Mouse (Mus musculus): ENCODE measurements at regions not wholly inside any gene's neighbourhood (a gene's known extent, or its start where the extent isn't known, plus 50 kb on each side); places are given as distances from the start of the nearest gene placed in this dataset.

DNA sequence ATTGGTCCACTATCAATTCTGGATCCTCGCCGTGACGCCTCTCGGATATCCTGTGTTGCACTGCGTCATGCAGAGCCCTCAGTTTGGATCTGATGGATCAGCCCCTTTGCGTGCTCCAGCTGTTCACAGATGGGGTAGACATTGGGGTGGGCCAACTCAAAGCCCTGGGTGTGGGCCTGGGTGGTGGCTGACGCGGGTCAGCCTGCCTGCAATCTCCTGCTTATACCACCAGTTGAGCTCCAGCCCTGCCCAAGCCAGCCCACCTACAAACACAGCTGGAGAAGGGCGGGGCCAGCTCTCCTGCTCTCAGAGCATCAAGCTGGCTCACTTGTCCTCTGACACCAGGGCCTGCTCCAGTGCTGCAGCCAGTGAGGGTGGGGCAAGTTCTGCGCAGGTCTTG is 73.1 kb downstream of the Rps15a start:
- Histone ChIP-seq H3K36me3 (no peaks in the 10 kb centered on the region), H3K4me3 (no peak overlapping the region), H3K9ac (no peak overlapping the region), H3K9me3 (no peaks in the 10 kb centered on the region), H3K4me1 (replicated peaks) (no peaks in the 10 kb centered on the region), H3K27me3 (no peaks in the 10 kb centered on the region), H3K4me2 (no peak overlapping the region), H3K27ac (replicated peaks) (no peak overlapping the region)
- 68% methylated on average over 10 of the region's 10 CpGs for WGBS
- ATAC-seq (ENCODE audit: low FRiP score, low read depth) = no peak

DNA sequence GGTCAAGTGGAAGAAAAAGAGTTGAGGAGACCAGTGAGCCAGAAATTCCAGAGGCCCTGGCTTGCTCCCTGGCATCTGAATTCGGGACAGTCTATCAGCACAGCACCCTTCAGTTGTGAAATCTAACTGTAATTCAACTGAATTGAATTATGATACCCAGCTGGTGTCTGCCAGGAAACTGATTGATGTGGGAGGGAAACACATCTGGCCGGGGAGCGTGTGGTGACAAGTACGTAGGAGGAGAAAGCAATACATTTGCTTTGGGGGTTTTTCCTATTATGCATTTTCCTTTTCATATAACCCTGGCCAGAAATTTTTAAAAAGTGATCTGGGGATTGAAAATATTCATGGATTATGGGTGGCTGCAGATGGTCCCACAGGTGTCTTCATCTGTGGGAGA is 76.1 kb downstream of the Rps15a start:
- Histone ChIP-seq H3K4me1 (replicated peaks) (no peaks in the 10 kb centered on the region), H3K9ac (no peak overlapping the region), H3K9me3 (no peaks in the 10 kb centered on the region), H3K4me3 (no peak overlapping the region), H3K36me3 (no peaks in the 10 kb centered on the region), H3K4me2 (no peak overlapping the region), H3K27me3 (no peaks in the 10 kb centered on the region), H3K27ac (replicated peaks) (no peak overlapping the region)
- ATAC-seq (ENCODE audit: low FRiP score, low read depth) = no peak
- 83% methylated on average over 4 of the region's 4 CpGs for WGBS

DNA sequence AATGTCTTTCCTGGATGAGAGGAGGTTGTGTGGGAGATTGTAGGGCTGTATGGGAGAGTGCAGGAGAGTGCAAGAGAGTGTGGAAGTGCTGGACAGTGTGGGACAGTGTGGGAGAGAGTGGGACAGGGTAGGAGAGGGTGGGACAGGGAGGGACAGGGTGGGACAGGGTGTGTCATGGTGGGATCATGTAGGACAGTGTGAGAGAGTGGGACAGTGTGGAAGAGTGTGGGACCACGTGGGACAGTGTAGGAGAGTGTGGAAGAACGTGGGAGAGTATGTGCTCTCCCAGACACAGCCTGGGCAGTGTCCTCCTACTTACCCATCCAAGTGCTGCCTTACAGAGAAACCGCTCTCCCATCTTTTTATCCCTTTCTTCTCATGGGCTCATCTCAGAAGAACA is 78.9 kb downstream of the Rps15a start:
- no peaks in the 10 kb centered on the region for H3K9me3 ChIP-seq
- no peak for ATAC-seq (ENCODE audit: low FRiP score, low read depth)
- H3K4me1 ChIP-seq (replicated peaks) = no peaks in the 10 kb centered on the region
- WGBS = 69% methylated on average over 3 of the region's 3 CpGs
- H3K4me2 ChIP-seq = no peak overlapping the region
- H3K4me3 ChIP-seq = no peak overlapping the region
- H3K27ac ChIP-seq (replicated peaks) = no peak overlapping the region
- no peaks in the 10 kb centered on the region for H3K36me3 ChIP-seq
- H3K9ac ChIP-seq = no peak overlapping the region
- H3K27me3 ChIP-seq = no peaks in the 10 kb centered on the region

DNA sequence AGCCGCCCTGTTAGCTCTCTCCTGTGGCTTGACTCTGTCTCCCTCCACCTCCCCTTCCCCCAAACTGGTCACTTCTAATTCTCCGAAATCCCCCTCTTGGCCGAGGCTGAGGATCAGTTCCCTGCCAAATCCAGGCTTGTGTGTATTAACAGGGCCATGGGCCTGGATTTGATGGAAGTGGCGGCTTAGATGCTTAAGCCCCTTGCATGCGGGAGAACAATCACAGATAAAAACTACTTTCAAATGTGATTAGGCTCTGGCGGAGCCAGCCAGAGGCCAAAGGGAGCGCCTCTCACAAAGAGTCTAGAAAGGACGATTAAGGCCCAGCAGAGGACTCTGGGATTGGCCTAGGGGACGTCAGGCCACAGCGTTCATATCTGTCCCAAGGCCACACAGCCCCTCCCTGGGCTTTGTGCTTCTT is 89.9 kb downstream of the Rps15a start:
- ATAC-seq (ENCODE audit: low FRiP score, low read depth) = 0 out of 2 replicates have a peak, but pooled peaks have one; percentile 45
- H3K9me3 ChIP-seq = no peaks in the 10 kb centered on the region
- H3K27me3 ChIP-seq = no peaks in the 10 kb centered on the region
- peaks cover 14% of the 10 kb centered on the region for H3K4me1 ChIP-seq (replicated peaks)
- H3K4me2 ChIP-seq = no peak overlapping the region
- WGBS = 20% methylated on average over 10 of the region's 10 CpGs
- no peak overlapping the region for H3K9ac ChIP-seq
- no peak overlapping the region for H3K4me3 ChIP-seq
- no peaks in the 10 kb centered on the region for H3K36me3 ChIP-seq
- H3K27ac ChIP-seq (replicated peaks) = no peak overlapping the region

DNA sequence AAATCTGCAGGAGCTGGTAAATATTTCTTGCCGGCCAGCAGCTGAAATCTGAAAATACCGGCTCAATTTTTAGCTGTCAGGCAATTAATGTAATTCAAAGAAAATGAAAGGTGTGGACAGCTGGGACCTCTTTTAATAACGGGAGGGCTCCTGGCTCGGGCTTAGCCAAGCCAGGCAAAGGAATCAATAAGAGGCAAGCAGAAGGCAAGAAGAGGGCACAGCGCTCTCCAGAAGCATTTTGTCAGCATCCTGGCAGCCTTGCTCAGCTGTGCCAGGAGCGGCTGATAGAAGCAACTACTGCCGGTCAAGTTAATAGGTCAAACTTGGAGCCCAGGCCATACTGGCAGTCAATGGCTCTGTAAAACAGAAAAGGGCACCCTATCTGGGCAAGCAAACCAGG is 111.4 kb downstream of the Rps15a start:
- Histone ChIP-seq H3K9me3 (no peaks in the 10 kb centered on the region), H3K27me3 (no peaks in the 10 kb centered on the region), H3K9ac (no peak overlapping the region), H3K4me2 (no peak overlapping the region), H3K36me3 (no peaks in the 10 kb centered on the region), H3K4me3 (no peak overlapping the region), H3K27ac (replicated peaks) (peak overlapping the region; percentile 3; the same call in 1 of the 2 replicates), H3K4me1 (replicated peaks) (peaks cover 6% of the 10 kb centered on the region)
- ATAC-seq (ENCODE audit: low FRiP score, low read depth) = no peak
- 55% methylated on average over 7 of the region's 7 CpGs for WGBS

DNA sequence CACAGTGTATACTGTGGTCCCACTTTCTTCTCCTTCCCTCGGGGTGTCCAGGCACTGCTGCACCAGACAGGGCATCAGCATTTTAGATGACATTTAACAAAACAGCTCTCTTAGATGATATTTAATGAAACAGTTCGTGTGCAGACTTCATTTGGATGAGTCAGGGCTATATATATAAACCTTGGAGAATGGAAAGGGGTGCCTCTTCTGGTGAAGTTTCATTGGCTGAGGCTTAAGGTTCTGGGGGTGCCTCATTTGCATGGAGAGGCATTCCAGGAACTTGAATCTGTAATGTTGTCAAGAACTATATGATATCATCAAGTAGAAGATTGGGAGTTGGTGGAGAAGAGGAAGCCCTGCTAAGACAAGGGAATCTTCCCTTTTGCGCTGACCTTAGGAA is 114.1 kb downstream of the Rps15a start:
- no peak for ATAC-seq (ENCODE audit: low FRiP score, low read depth)
- Histone ChIP-seq H3K36me3 (no peaks in the 10 kb centered on the region), H3K4me3 (no peak overlapping the region), H3K9ac (no peak overlapping the region), H3K4me1 (replicated peaks) (peaks cover 6% of the 10 kb centered on the region), H3K9me3 (no peaks in the 10 kb centered on the region), H3K4me2 (no peak overlapping the region), H3K27ac (replicated peaks) (no peak overlapping the region), H3K27me3 (no peaks in the 10 kb centered on the region)
- 76% methylated on average over 3 of the region's 3 CpGs for WGBS

DNA sequence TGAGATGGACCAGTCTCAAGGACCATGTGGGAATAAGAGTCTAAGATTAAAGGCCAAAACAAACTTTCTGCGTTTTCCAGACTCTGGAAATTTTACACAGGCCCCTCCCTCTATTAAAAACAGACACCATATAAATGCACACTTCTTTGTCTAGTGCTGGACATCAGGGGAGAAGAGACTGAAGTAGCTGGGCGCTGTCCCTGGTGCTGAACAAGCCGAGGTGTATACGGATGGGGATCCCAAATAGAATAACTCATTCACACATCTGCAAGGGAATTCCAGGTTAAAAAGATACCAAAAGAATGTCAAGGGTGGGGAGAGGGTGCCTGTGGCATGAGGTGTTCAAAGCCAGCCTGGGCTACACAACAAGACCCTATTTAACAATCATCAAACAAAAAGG is 114.9 kb downstream of the Rps15a start:
- H3K27ac ChIP-seq (replicated peaks) = no peak overlapping the region
- WGBS = 8% methylated on average over 4 of the region's 4 CpGs
- H3K36me3 ChIP-seq = no peaks in the 10 kb centered on the region
- peaks cover 6% of the 10 kb centered on the region for H3K4me1 ChIP-seq (replicated peaks)
- H3K4me3 ChIP-seq = no peak overlapping the region
- ATAC-seq (ENCODE audit: low FRiP score, low read depth) = no peak
- H3K9me3 ChIP-seq = no peaks in the 10 kb centered on the region
- no peak overlapping the region for H3K9ac ChIP-seq
- no peak overlapping the region for H3K4me2 ChIP-seq
- no peaks in the 10 kb centered on the region for H3K27me3 ChIP-seq

DNA sequence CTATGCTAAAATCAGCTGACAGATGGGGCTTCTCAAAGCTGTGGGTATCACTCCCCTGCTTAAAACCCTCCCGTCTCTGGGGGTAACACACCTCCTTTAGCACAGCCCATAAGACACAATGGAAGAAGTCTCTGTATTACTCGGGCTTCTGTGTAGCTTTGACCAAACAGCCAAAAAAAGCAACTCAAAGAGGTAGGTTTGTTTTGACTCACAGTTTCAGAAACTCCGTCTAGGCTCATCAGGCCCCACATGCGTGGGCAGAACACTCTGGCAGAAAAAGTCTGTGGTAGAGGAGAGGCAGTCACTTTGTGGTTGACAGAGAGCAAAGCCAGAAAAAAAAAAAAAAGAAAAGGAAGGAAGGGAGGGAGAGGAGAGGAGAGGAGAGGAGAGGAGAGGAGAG is 133.8 kb downstream of the Rps15a start:
- WGBS = 81% methylated on average over 4 of the region's 4 CpGs
- no peaks in the 10 kb centered on the region for H3K27me3 ChIP-seq
- no peak for ATAC-seq (ENCODE audit: low FRiP score, low read depth)
- H3K36me3 ChIP-seq = no peaks in the 10 kb centered on the region
- no peak overlapping the region for H3K27ac ChIP-seq (replicated peaks)
- H3K4me2 ChIP-seq = no peak overlapping the region
- no peaks in the 10 kb centered on the region for H3K9me3 ChIP-seq
- no peak overlapping the region for H3K4me3 ChIP-seq
- H3K4me1 ChIP-seq (replicated peaks) = no peaks in the 10 kb centered on the region
- H3K9ac ChIP-seq = no peak overlapping the region

DNA sequence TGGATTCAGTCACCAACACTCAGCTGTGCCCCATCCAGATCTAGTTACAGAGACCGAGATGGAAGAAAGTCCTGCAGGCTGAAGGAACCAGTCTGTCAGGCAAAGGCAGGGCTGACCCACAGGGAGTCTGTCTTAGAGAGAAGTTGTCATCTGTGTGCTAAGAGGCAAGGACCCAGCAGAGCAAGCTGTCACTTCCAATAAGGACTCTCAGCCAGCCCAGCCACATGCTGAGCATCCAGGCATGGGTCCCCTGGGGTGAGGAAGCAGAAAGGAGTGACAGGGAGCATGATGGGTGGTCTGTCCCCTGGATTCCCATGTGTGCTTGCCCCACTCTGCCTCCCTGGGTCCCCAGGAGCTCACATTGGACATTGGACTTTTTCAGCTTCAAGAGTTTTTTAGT is 144.8 kb downstream of the Rps15a start:
- ATAC-seq (ENCODE audit: low FRiP score, low read depth) = no peak
- H3K36me3 ChIP-seq = no peaks in the 10 kb centered on the region
- H3K27me3 ChIP-seq = no peaks in the 10 kb centered on the region
- H3K4me1 ChIP-seq (replicated peaks) = no peaks in the 10 kb centered on the region; the same call in 1 of the 2 replicates
- no peaks in the 10 kb centered on the region for H3K9me3 ChIP-seq
- H3K4me3 ChIP-seq = no peak overlapping the region
- 42% methylated on average over 1 of the region's 1 CpGs for WGBS
- H3K9ac ChIP-seq = no peak overlapping the region
- H3K27ac ChIP-seq (replicated peaks) = no peak overlapping the region
- no peak overlapping the region for H3K4me2 ChIP-seq

DNA sequence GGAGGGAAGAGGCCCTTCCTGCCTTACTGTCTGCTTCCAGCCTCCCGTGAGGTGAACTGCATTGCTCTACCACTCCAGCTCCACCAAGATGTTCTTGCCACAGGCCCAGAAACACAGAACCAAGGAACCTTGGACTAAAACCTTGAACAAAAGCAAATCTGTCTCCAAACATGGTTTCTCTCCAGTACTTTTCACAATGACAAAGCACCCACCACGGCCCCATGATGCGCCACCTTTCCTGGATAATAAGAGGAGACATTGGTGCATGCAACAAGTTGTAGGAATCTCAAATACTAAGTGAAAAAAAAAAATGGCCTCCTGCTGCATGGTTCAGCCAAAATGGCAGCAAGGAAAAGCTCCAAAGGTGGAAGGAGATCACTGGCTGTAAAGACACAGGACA is 172.6 kb downstream of the Rps15a start:
- no peak overlapping the region for H3K27ac ChIP-seq (replicated peaks)
- H3K9me3 ChIP-seq = no peaks in the 10 kb centered on the region
- no peak overlapping the region for H3K4me3 ChIP-seq
- H3K9ac ChIP-seq = no peak overlapping the region
- no peaks in the 10 kb centered on the region for H3K36me3 ChIP-seq
- H3K27me3 ChIP-seq = no peaks in the 10 kb centered on the region
- H3K4me1 ChIP-seq (replicated peaks) = 0 out of 2 replicates have a peak, but pooled peaks cover 6% of the 10 kb centered on the region
- ATAC-seq (ENCODE audit: low FRiP score, low read depth) = no peak
- 96% methylated on average over 3 of the region's 3 CpGs for WGBS
- no peak overlapping the region for H3K4me2 ChIP-seq

DNA sequence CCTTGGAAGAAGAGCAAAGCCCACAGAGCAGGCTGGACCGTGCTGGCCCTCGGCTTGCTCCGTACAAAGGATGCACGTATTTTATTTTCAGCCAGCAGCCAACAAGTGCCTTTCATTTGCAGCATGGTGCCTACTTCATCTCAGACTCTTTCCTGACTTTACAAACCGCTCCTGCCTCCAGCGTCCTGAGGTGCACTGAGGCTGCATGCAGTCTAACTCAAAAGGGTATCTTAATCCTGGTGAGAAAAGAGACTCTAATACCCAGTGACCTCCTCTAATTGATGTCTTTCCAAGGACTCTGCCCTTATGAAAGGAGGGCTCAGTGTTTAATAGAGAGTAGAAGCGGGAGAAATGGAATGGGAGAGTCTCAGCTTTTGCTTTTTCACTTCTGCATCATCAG is 176.4 kb downstream of the Rps15a start:
- H3K27ac ChIP-seq (replicated peaks) = no peak overlapping the region
- no peak overlapping the region for H3K4me3 ChIP-seq
- no peaks in the 10 kb centered on the region for H3K27me3 ChIP-seq
- H3K9ac ChIP-seq = no peak overlapping the region
- no peaks in the 10 kb centered on the region for H3K36me3 ChIP-seq
- no peaks in the 10 kb centered on the region for H3K9me3 ChIP-seq
- WGBS = 65% methylated on average over 7 of the region's 7 CpGs
- 0 out of 2 replicates have a peak, but pooled peaks cover 6% of the 10 kb centered on the region for H3K4me1 ChIP-seq (replicated peaks)
- no peak overlapping the region for H3K4me2 ChIP-seq
- ATAC-seq (ENCODE audit: low FRiP score, low read depth) = no peak

DNA sequence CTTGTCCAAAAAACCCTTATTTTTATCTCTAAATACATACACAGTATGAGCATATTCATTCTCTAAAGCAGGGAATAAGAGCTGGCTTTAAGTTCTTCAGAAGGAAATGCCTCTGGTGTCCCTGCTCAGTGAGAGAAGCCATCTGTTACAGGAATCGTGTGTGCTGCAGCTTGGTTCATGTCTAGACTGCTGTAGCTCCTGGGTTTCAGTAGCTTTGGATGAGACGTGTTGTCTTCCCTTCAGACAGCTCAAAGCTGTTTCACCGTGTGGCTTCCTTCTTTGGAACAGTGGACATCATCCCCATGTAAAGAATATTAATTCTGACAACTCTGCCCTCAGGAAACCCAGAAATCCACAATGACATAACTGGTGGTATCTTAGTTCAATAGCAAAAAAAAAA is 181.1 kb downstream of the Rps15a start:
- Histone ChIP-seq H3K4me2 (no peak overlapping the region), H3K4me1 (replicated peaks) (0 out of 2 replicates have a peak, but pooled peaks cover 5% of the 10 kb centered on the region), H3K9me3 (no peaks in the 10 kb centered on the region), H3K4me3 (no peak overlapping the region), H3K9ac (no peak overlapping the region), H3K36me3 (no peaks in the 10 kb centered on the region), H3K27me3 (no peaks in the 10 kb centered on the region), H3K27ac (replicated peaks) (no peak overlapping the region)
- 75% methylated on average over 3 of the region's 3 CpGs for WGBS
- no peak for ATAC-seq (ENCODE audit: low FRiP score, low read depth)

DNA sequence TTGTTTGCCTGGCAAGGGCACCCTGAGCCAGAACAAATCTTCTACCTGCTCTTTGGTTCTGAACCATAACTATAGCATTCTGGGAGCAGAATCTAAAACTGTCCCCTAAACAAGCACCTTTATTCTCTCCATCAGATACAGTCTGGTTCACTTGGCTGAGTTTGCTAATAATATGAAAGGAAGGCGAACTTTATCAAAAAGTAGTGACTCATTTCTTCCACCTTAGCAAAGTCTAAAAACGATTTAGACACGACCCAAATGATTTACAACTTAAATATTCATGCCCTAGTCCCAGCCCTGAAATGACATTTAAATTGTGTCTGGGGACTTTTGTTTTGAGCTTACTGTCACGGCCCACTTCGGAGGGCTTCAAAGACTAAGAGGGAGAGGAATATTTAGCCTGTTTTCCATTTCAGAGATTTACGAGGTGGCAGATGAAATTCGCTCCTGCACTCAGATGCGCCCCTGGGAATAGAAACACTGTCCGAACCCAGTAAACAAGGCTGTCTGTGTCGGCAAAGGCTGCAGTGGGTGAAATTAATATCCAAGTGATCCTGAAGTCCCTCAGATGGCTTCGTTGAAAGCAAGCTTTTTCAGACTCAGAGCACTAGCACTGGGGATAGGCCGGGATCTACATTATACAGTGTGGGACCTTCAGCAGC is 184.6 kb downstream of the Rps15a start:
- no peaks in the 10 kb centered on the region for H3K36me3 ChIP-seq
- H3K27me3 ChIP-seq = no peaks in the 10 kb centered on the region
- no peaks in the 10 kb centered on the region for H3K9me3 ChIP-seq
- H3K4me2 ChIP-seq = no peak overlapping the region
- WGBS = 62% methylated on average over 12 of the region's 12 CpGs
- no peak overlapping the region for H3K9ac ChIP-seq
- no peaks in the 10 kb centered on the region for H3K4me1 ChIP-seq (replicated peaks)
- no peak overlapping the region for H3K27ac ChIP-seq (replicated peaks)
- no peak overlapping the region for H3K4me3 ChIP-seq
- ATAC-seq (ENCODE audit: low FRiP score, low read depth) = no peak

Data from hindbrain, embryonic 15.5 days (tissue).